Mouse (Mus musculus): Measurements from ENCODE around the gene Fam53b. TPM values are rescaled to one million over a fixed set of nuclear protein-coding genes. Genes with fewer than 3 reads are reported as not detected.

Fam53b gene
- total and polyA plus RNA-seq, 3 experiments = 15.6 to 30.9 (median 22.1) TPM

GRCm38 (mm10) chr7:132806286-132806685 lies 7.4 kb downstream of the Fam53b start:
- Histone ChIP-seq H3K4me1 (ENCODE audit: control insufficient read depth in 1 of 2, insufficient read depth in 2 of 2) (peaks cover 29 to 97% of the 10 kb centered on the region in 2 experiments), H3K9ac (ENCODE audit: insufficient read depth, low read depth) (no peak overlapping the region), H3K27me3 (replicated peaks) (no peaks in the 10 kb centered on the region), H3K27ac (ENCODE audit: insufficient read depth, low read depth) (no peak overlapping the region), H3K36me3 (replicated peaks in 1 of 2; ENCODE audit: control insufficient read depth in 1 of 2, insufficient read depth in 1 of 2, low read length in 1 of 2) (peaks cover 10 to 54% of the 10 kb centered on the region in 2 experiments), H3K4me2 (ENCODE audit: insufficient read depth, low read depth, poor library complexity, severe bottlenecking) (no peak overlapping the region), H3K4me3 (replicated peaks in 1 of 3; ENCODE audit: low read depth in 2 of 3, low read length in 2 of 3, poor library complexity in 1 of 3) (no peak overlapping the region), H3K9me3 (replicated peaks; ENCODE audit: low read length) (no peaks in the 10 kb centered on the region), H3K79me2 (replicated peaks; ENCODE audit: control insufficient read depth, extremely low read depth, insufficient read depth, poor library complexity, severe bottlenecking) (peaks cover 74% of the 10 kb centered on the region)
- in situ Hi-C loops (cut with MboI; ENCODE audit: low pct_ligation_motif_present, low pct_unique_long_range_greater_than_20kb, low sequenced_read_pairs) (loop anchor here (5.0 kb wide), 2 partner anchors 39 to 134 kb away; no protein-coding TSS in a partner anchor), dilution Hi-C loops (cut with MboI; ENCODE audit: extremely low pct_ligation_motif_present, extremely low pct_unique_long_range_greater_than_20kb, low sequenced_read_pairs) (no loop called here)
- TF ChIP-seq MYC (IDR thresholded peaks at IDR 0.05; ENCODE audit: low read depth, low read length) (no peak), IRF4 (IDR thresholded peaks at IDR 0.05; ENCODE audit: low read depth, low read length) (no peak), TBP (conservative IDR thresholded peaks at IDR 0.05; ENCODE audit: low read depth, low read length) (no peak), ELF1 (IDR thresholded peaks at IDR 0.05; ENCODE audit: low read depth, low read length) (no peak), NRF1 (IDR thresholded peaks at IDR 0.05; ENCODE audit: low read depth, low read length) (no peak), MXI1 (IDR thresholded peaks at IDR 0.05; ENCODE audit: low read depth, low read length) (no peak), RCOR1 (conservative IDR thresholded peaks at IDR 0.05; ENCODE audit: low read depth, low read length) (no peak), MEF2A (IDR thresholded peaks at IDR 0.05; ENCODE audit: borderline replicate concordance, low read depth, low read length) (no peak), ZNF384 (IDR thresholded peaks at IDR 0.05; ENCODE audit: low read depth, low read length) (no peak), KAT2A (IDR thresholded peaks at IDR 0.05; ENCODE audit: insufficient replicate concordance, low read length) (no peak), ETS1 (conservative IDR thresholded peaks at IDR 0.05; ENCODE audit: low read depth, low read length) (no peak), TCF12 (IDR thresholded peaks at IDR 0.05; ENCODE audit: low read depth, low read length) (no peak), ZMIZ1 (IDR thresholded peaks at IDR 0.05; ENCODE audit: low read depth, low read length) (no peak)
- DNase-seq (ENCODE audit: extremely low read depth) = no peak

DNA sequence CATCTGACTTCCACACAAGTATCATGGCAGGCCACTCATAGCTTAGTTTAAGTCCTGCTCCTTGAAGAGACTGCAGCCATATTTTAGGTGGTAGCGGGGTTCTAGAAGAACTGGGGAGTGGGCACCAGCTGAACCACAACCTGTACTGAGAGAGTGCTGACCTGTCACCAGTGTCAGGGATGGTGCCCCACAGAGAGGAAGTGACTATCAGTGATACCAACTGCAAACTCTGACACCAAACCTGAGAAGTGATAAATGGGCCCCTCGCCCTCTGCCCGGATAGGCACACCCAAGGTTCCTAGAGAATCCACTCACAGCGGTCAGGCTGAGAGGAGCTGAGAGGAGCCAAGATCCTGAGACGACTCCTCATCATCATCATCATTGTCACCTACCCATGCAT lies 8.7 kb downstream of the Fam53b start:
- DNase-seq (ENCODE audit: extremely low read depth) = no peak
- in situ Hi-C loops (cut with MboI; ENCODE audit: low pct_ligation_motif_present, low pct_unique_long_range_greater_than_20kb, low sequenced_read_pairs) = loop anchor here (5.0 kb wide), 2 partner anchors 38 to 133 kb away; no protein-coding TSS in a partner anchor
- peaks cover 14 to 67% of the 10 kb centered on the region in 2 experiments for H3K36me3 ChIP-seq (replicated peaks in 1 of 2; ENCODE audit: control insufficient read depth in 1 of 2, insufficient read depth in 1 of 2, low read length in 1 of 2)
- no peak for TF ChIP-seq ZC3H11A (IDR thresholded peaks at IDR 0.05; ENCODE audit: low read depth, low read length)
- TF ChIP-seq MAFK (IDR thresholded peaks at IDR 0.05; ENCODE audit: insufficient replicate concordance, low read length) = no peak
- TF ChIP-seq USF2 (conservative IDR thresholded peaks at IDR 0.05; ENCODE audit: low read depth, low read length) = no peak
- TF ChIP-seq MEF2A (IDR thresholded peaks at IDR 0.05; ENCODE audit: borderline replicate concordance, low read depth, low read length) = no peak
- no peak for TF ChIP-seq ZKSCAN1 (IDR thresholded peaks at IDR 0.05; ENCODE audit: borderline replicate concordance, low read depth, low read length)
- no peak for TF ChIP-seq CHD2 (IDR thresholded peaks at IDR 0.05; ENCODE audit: low read length)
- TF ChIP-seq IRF4 (IDR thresholded peaks at IDR 0.05; ENCODE audit: low read depth, low read length) = no peak
- no peak for TF ChIP-seq KAT2A (IDR thresholded peaks at IDR 0.05; ENCODE audit: insufficient replicate concordance, low read length)
- TF ChIP-seq MAZ (IDR thresholded peaks at IDR 0.05; ENCODE audit: low read depth, low read length) = no peak
- no peak for TF ChIP-seq ETS1 (conservative IDR thresholded peaks at IDR 0.05; ENCODE audit: low read depth, low read length)
- TF ChIP-seq PAX5 (IDR thresholded peaks at IDR 0.05; ENCODE audit: low read length) = no peak
- TF ChIP-seq HCFC1 (IDR thresholded peaks at IDR 0.05; ENCODE audit: low read depth, low read length) = no peak
- TF ChIP-seq POLR2A (IDR thresholded peaks at IDR 0.05; ENCODE audit: low read depth, low read length) = no peak
- no peak for TF ChIP-seq SMC3 (IDR thresholded peaks at IDR 0.05; ENCODE audit: low read depth, low read length)
- no peak for TF ChIP-seq MYC (IDR thresholded peaks at IDR 0.05; ENCODE audit: low read depth, low read length)
- TF ChIP-seq GABPA (IDR thresholded peaks at IDR 0.05; ENCODE audit: insufficient replicate concordance, low read depth, low read length) = no peak
- no peak for TF ChIP-seq MAX (IDR thresholded peaks at IDR 0.05; ENCODE audit: low read length)
- H3K4me2 ChIP-seq (ENCODE audit: insufficient read depth, low read depth, poor library complexity, severe bottlenecking) = no peak overlapping the region
- H3K4me1 ChIP-seq (ENCODE audit: control insufficient read depth in 1 of 2, insufficient read depth in 2 of 2) = peaks cover 33 to 97% of the 10 kb centered on the region in 2 experiments
- no peak overlapping the region for H3K4me3 ChIP-seq (replicated peaks in 1 of 3; ENCODE audit: low read depth in 2 of 3, low read length in 2 of 3, poor library complexity in 1 of 3)
- H3K27ac ChIP-seq (ENCODE audit: insufficient read depth, low read depth) = no peak overlapping the region
- H3K27me3 ChIP-seq (replicated peaks) = no peaks in the 10 kb centered on the region
- no peak overlapping the region for H3K9ac ChIP-seq (ENCODE audit: insufficient read depth, low read depth)
- no peaks in the 10 kb centered on the region for H3K9me3 ChIP-seq (replicated peaks; ENCODE audit: low read length)
- dilution Hi-C loops (cut with MboI; ENCODE audit: extremely low pct_ligation_motif_present, extremely low pct_unique_long_range_greater_than_20kb, low sequenced_read_pairs) = no loop called here
- peaks cover 64% of the 10 kb centered on the region for H3K79me2 ChIP-seq (replicated peaks; ENCODE audit: control insufficient read depth, extremely low read depth, insufficient read depth, poor library complexity, severe bottlenecking)

Data from CH12.LX (cell line).